Mouse (Mus musculus): ENCODE results near the gene Prkar1a. TPM values are rescaled to one million over a fixed set of nuclear protein-coding genes. Genes with fewer than 3 reads are reported as not detected.
A peak's percentile ranks its signal among the peaks of the same experiment; 100 is the strongest.

The Prkar1a gene
- polyA plus RNA-seq, 1 experiment from 2014 or later = 324 TPM

DNA sequence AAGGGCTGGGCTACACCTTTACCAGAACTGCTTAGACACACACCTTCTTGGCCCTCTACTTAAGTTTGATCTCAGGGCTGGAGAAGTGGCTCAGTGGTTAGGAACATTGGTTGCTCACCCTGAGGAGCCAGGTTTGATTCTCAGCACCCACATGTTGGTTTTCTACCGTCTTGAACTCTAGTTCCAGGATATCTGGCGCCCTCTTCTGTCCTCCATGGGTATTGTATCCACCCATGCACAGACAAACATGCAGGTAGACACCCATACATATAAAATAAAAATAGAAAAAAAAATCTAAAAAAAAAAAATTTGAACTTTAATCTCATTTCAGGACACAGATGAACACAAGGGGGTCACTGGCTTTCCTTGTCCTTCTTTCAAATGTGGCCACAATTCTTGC lies 50.6 kb downstream of the Prkar1a start:
- WGBS = 63% methylated on average over 2 of the region's 2 CpGs
- Histone ChIP-seq H3K9ac (no peak overlapping the region), H3K36me3 (no peaks in the 10 kb centered on the region), H3K9me3 (no peaks in the 10 kb centered on the region), H3K27ac (no peak overlapping the region), H3K4me1 (peaks cover 12% of the 10 kb centered on the region), H3K4me3 (no peak overlapping the region), H3K4me2 (no peak overlapping the region), H3K27me3 (no peaks in the 10 kb centered on the region; the same call in 1 of the 2 replicates)
- no peak for ATAC-seq (ENCODE audit: insufficient number of reproducible peaks, insufficient read depth, low FRiP score, low TSS enrichment, low read depth)

GRCm38 (mm10) chr11:109700761-109701160 lies 51.6 kb downstream of the Prkar1a start:
- H3K36me3 ChIP-seq = no peaks in the 10 kb centered on the region
- WGBS = 79% methylated on average over 6 of the region's 6 CpGs
- H3K9ac ChIP-seq = no peak overlapping the region
- ATAC-seq (ENCODE audit: insufficient number of reproducible peaks, insufficient read depth, low FRiP score, low TSS enrichment, low read depth) = no peak
- H3K4me1 ChIP-seq = peaks cover 18% of the 10 kb centered on the region
- H3K9me3 ChIP-seq = no peaks in the 10 kb centered on the region
- H3K27me3 ChIP-seq = no peaks in the 10 kb centered on the region; the same call in 1 of the 2 replicates
- H3K27ac ChIP-seq = no peak overlapping the region
- H3K4me3 ChIP-seq = no peak overlapping the region
- no peak overlapping the region for H3K4me2 ChIP-seq

GRCm38 (mm10) chr11:109702031-109702815 lies 53.0 kb downstream of the Prkar1a start:
- Histone ChIP-seq H3K27ac (no peak overlapping the region), H3K27me3 (no peaks in the 10 kb centered on the region; the same call in 1 of the 2 replicates), H3K36me3 (no peaks in the 10 kb centered on the region), H3K4me1 (peaks cover 18% of the 10 kb centered on the region), H3K4me3 (no peak overlapping the region), H3K9ac (no peak overlapping the region), H3K4me2 (no peak overlapping the region), H3K9me3 (no peaks in the 10 kb centered on the region)
- 50% methylated on average over 10 of the region's 10 CpGs for WGBS
- no peak for ATAC-seq (ENCODE audit: insufficient number of reproducible peaks, insufficient read depth, low FRiP score, low TSS enrichment, low read depth)

GRCm38 (mm10) chr11:109703845-109704244 lies 54.6 kb downstream of the Prkar1a start:
- no peak overlapping the region for H3K4me3 ChIP-seq
- peaks cover 18% of the 10 kb centered on the region for H3K4me1 ChIP-seq
- H3K27ac ChIP-seq = peak overlapping the region; percentile 62; the same call in 1 of the 2 replicates
- WGBS = 61% methylated on average over 9 of the region's 9 CpGs
- H3K36me3 ChIP-seq = no peaks in the 10 kb centered on the region
- no peaks in the 10 kb centered on the region for H3K9me3 ChIP-seq
- no peak overlapping the region for H3K4me2 ChIP-seq
- no peak for ATAC-seq (ENCODE audit: insufficient number of reproducible peaks, insufficient read depth, low FRiP score, low TSS enrichment, low read depth)
- H3K9ac ChIP-seq = no peak overlapping the region
- H3K27me3 ChIP-seq = no peaks in the 10 kb centered on the region; the same call in 1 of the 2 replicates

DNA sequence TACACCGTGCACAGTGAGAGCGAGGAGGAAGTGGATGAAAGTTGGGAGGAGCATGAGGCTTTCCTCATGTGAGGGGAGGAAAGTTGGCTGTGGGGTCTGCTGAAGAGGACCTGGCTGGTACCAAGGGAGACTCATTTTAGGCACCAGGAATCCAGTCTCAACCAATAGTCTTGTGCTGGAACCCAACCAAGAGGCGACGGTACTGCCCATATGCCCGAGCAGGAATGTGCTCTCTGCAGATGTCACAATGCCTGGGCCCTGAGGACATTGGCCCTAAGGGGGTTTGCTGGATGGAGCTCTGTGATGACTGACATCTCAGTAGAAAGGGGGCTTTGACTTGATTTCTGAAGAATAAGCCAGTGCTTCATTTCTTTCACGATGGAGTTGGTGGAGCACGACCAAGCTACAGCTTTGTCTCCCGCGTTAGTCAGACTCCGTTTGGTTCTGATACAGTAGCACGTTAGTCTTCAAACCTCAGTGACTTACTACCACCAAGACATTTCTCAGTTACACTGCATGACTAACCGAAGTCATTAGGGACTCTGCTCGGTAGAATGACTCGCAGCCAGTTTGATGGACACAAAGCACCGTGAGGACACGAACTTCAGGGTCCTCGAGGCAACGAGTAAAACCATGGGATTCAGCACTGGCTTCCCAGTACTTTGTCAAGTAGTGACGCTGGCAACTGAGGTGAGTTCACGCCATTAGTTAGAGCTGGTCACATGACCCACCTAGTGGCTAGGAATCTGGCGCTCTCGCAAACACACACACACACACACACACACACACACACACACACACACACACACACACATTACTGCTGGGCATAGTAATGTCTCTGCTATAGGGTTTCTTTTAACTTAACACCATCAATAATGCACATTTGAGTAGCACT lies 55.4 kb downstream of the Prkar1a start:
- no peak overlapping the region for H3K4me2 ChIP-seq
- H3K4me3 ChIP-seq = no peak overlapping the region
- no peak for ATAC-seq (ENCODE audit: insufficient number of reproducible peaks, insufficient read depth, low FRiP score, low TSS enrichment, low read depth)
- no peaks in the 10 kb centered on the region for H3K36me3 ChIP-seq
- no peaks in the 10 kb centered on the region; the same call in 1 of the 2 replicates for H3K27me3 ChIP-seq
- no peak overlapping the region for H3K9ac ChIP-seq
- H3K4me1 ChIP-seq = peaks cover 18% of the 10 kb centered on the region
- H3K9me3 ChIP-seq = no peaks in the 10 kb centered on the region
- WGBS = 86% methylated on average over 22 of the region's 22 CpGs
- peak overlapping the region; percentile 62; the same call in 1 of the 2 replicates for H3K27ac ChIP-seq

DNA sequence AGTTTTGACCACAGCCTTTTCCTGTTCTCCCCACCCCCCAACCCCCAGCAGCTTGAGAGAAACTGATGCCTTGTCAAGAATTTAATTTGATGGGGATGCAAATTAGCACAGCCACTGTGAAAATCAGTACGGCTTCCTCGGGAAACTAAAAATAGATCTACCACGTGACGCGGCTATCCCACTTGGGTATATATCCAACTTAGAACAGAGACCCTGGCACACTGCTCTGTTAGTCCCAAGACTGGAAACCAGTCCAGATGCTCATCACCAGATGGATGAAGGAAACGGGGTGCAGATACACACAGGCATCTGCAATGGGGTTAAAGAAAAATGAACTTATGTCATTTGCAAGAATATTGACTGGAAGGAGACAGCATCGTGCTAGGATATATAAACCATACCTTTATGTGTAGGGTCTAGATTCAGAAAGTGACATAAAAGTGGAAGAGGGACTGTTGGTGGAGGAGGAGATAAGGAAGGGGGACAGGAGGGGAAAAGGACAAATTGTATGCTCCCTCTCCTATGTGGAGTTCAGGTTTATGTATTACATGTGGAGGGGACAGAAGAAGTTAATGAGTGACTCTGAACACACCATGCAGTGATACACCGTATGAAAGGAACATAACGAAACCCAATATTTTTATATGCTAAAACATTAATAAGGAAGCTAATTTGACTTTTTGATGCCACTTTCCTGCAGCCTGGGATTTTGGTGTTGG lies 56.3 kb downstream of the Prkar1a start:
- Histone ChIP-seq H3K36me3 (no peaks in the 10 kb centered on the region), H3K9ac (no peak overlapping the region)
- WGBS = 64% methylated on average over 9 of the region's 9 CpGs

DNA sequence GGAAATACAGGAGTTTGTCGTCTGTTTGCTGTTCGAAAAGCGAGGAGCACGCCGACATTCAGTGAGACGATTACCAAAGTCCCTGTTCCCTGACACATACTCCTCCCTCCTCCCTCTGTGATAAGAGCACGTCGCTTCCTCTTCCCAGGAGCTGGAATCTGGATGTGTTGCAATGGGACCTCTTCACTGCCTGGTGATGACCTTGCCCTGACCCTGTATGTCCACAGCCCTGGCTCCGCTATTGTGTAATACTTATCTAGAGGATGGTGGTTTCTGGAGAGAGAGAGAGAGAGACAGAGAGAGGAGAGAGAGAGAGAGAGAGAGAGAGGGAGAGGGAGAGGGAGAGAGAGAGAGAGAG lies 56.8 kb downstream of the Prkar1a start:
- Histone ChIP-seq H3K36me3 (no peaks in the 10 kb centered on the region), H3K9me3 (no peaks in the 10 kb centered on the region), H3K9ac (no peak overlapping the region), H3K4me3 (no peak overlapping the region), H3K4me2 (no peak overlapping the region), H3K4me1 (peaks cover 18% of the 10 kb centered on the region), H3K27ac (no peak overlapping the region), H3K27me3 (no peaks in the 10 kb centered on the region; the same call in 1 of the 2 replicates)
- 73% methylated on average over 9 of the region's 9 CpGs for WGBS
- ATAC-seq (ENCODE audit: insufficient number of reproducible peaks, insufficient read depth, low FRiP score, low TSS enrichment, low read depth) = no peak

More for the DNA sequence above, 56.3 kb downstream of the Prkar1a start:
- Histone ChIP-seq H3K4me2 (no peak overlapping the region), H3K9me3 (no peaks in the 10 kb centered on the region), H3K27ac (no peak overlapping the region), H3K4me1 (peaks cover 18% of the 10 kb centered on the region), H3K27me3 (no peaks in the 10 kb centered on the region; the same call in 1 of the 2 replicates), H3K4me3 (no peak overlapping the region)
- ATAC-seq (ENCODE audit: insufficient number of reproducible peaks, insufficient read depth, low FRiP score, low TSS enrichment, low read depth) = no peak

GRCm38 (mm10) chr11:109706586-109706985 lies 57.4 kb downstream of the Prkar1a start:
- Histone ChIP-seq H3K36me3 (no peaks in the 10 kb centered on the region), H3K9ac (no peak overlapping the region), H3K9me3 (no peaks in the 10 kb centered on the region), H3K4me2 (no peak overlapping the region), H3K4me3 (no peak overlapping the region), H3K4me1 (peaks cover 18% of the 10 kb centered on the region), H3K27ac (no peak overlapping the region), H3K27me3 (no peaks in the 10 kb centered on the region; the same call in 1 of the 2 replicates)
- no peak for ATAC-seq (ENCODE audit: insufficient number of reproducible peaks, insufficient read depth, low FRiP score, low TSS enrichment, low read depth)
- 80% methylated on average over 4 of the region's 4 CpGs for whole genome bisulfite sequencing

DNA sequence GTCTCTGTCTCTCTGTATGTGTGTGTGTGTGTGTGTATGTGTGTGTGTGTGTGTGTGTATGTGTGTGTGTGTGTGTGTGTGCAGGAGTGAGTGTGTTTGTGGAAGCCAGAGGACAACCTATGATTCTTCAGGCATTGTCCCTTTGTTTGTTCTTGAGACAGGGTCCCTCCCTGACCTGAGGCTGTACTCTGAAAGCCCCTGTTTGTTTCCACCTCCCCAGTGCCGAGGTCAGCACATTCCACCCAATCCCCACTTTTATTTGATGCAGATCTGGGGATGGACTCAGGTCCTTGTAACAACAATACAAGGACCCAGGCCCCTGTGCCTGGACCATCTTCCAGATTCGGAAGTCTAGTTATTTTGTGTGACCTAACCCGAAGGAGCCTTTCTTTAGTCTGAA lies 58.2 kb downstream of the Prkar1a start:
- no peak overlapping the region for H3K4me2 ChIP-seq
- H3K36me3 ChIP-seq = no peaks in the 10 kb centered on the region
- no peak for ATAC-seq (ENCODE audit: insufficient number of reproducible peaks, insufficient read depth, low FRiP score, low TSS enrichment, low read depth)
- no peaks in the 10 kb centered on the region for H3K9me3 ChIP-seq
- H3K4me1 ChIP-seq = peaks cover 15% of the 10 kb centered on the region
- H3K9ac ChIP-seq = no peak overlapping the region
- no peak overlapping the region for H3K4me3 ChIP-seq
- H3K27me3 ChIP-seq = no peaks in the 10 kb centered on the region
- no peak overlapping the region for H3K27ac ChIP-seq
- 62% methylated on average over 3 of the region's 3 CpGs for WGBS

GRCm38 (mm10) chr11:109708786-109709185 lies 59.6 kb downstream of the Prkar1a start:
- Histone ChIP-seq H3K9ac (no peak overlapping the region), H3K36me3 (no peaks in the 10 kb centered on the region), H3K27me3 (no peaks in the 10 kb centered on the region), H3K9me3 (no peaks in the 10 kb centered on the region), H3K4me3 (no peak overlapping the region), H3K27ac (no peak overlapping the region), H3K4me2 (no peak overlapping the region), H3K4me1 (peaks cover 25% of the 10 kb centered on the region)
- 93% methylated on average over 4 of the region's 4 CpGs for WGBS
- ATAC-seq (ENCODE audit: insufficient number of reproducible peaks, insufficient read depth, low FRiP score, low TSS enrichment, low read depth) = no peak

DNA sequence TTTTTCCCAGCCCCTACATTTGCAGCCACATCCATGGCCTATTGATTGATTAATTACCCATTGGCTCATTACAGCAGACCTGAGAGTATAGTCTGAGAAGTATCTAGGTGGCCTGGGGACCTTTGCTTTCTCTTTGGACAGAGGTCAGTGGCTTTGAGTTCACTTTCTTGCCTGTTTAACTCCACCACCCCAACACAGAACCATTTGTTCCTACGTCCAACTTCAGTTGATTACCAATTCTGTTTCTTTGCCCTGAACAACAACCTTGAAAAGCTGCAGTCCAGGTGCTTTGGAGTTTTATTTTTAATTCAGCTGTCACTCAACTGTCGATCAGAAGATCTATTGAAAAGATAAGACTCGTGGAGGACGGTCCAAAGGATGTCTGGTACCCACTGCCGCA lies 60.3 kb downstream of the Prkar1a start:
- no peak for ATAC-seq (ENCODE audit: insufficient number of reproducible peaks, insufficient read depth, low FRiP score, low TSS enrichment, low read depth)
- Histone ChIP-seq H3K4me1 (peaks cover 28% of the 10 kb centered on the region), H3K27me3 (no peaks in the 10 kb centered on the region), H3K9me3 (no peaks in the 10 kb centered on the region), H3K36me3 (no peaks in the 10 kb centered on the region), H3K27ac (no peak overlapping the region), H3K4me2 (no peak overlapping the region), H3K9ac (no peak overlapping the region), H3K4me3 (no peak overlapping the region)
- 85% methylated on average over 5 of the region's 5 CpGs for WGBS

Measured in embryonic facial prominence, embryonic 13.5 days (tissue).